Mouse (Mus musculus) CD4-positive helper T cell, adult 2 months (primary cell): Measurements from ENCODE around the gene Fancb.
A peak's percentile ranks its signal among the peaks of the same experiment; 100 is the strongest.

Source experiments
- DNase-seq: peaks from one replicate; pipeline ENCODE4 v3.0.0-alpha.2; 2012; ENCODE audit warnings: low read depth, missing footprints, low spot score

Fancb gene

DNA sequence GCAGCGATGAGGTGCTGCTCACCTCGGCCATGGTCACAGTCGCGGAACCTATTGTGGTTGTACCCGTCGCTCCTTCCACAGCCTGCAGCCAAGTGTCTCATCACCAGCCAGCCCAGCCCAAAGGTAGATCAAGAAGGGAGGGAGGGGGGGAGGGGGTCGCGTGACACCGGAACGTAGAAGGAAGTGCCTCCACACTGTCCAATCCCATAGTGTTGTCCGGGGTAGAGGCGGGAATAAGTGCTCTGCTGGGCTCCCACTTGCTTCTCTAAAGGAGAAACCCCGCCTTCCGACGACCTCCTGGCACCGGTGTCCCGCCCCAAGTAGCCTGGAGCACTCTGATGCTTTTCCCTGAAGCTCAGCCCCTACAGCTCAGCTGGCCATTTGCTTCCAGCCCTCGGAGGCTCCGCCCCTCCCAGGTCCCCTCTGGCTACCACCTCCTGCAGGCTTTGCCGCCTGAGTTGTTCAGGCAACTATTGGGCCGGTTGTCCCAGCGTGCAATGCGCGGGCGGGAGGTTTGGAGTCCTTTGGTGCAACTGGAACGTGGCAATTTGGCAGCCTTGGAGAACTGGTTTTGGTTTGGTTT, at the start of gene Fancb, which contains the start of gene Mospd2:
Gene Fancb, plus strand, starts transcription at position 400 of the 583 bp plus-strand sequence.
Gene Mospd2, minus strand, starts transcription at position 183 of the 583 bp plus-strand sequence.
- peak; percentile 91 for DNase-seq

DNA sequence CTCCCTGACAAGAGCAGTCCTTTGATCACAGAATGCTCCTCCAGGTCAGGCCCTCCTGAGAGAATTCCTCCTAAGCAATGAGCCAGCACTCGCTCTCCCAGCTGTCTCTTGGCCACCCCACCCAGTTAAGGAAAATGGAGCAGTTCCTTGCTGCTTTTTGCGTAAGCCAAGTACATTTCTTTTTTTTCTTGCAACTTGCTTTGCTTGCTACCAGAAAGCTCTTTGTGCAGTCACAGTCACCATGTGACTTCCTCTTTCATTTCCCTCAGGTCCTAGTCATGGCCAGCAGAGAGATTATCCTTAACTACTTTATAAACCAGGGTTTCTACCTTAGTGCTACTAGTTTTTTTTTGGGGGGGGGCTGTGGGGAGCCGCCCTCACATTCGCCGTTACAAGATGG, 38.9 kb upstream of the Fancb start:
- no peak for DNase-seq

DNA sequence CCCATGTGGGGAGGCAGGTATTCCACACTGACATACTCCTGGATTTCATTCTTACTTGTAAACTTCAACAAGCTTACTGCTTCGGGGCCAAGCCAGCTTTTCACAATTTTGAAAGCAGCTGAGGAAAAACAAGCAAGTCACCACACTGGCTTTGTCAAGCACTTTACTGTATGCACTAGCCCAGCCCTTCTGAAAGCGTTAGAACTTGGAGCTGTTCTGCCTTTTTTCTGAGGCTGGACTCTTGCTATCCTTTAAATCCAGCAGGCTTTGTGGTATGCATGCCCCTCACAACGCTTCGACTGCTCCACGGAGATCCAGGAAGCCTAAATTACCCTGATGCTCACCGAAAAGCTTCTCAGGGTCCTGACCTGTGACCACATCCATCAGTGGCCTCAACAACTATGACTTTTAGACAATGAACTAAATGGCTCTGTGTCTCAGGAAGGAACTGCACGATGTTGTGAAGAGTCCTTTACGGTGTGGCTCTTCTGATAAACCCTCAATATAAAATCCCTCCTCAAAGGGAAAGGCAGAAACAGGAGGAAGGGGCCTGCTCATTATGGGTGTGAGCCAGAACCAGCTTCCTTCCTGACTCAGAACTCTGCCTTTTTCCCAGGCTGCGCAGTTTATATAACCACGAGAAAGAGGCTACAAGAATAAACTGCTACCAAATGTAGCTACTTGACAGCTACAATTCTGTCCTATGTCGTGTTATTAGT, 28.4 kb upstream of the Fancb start:
- no peak for DNase-seq

DNA sequence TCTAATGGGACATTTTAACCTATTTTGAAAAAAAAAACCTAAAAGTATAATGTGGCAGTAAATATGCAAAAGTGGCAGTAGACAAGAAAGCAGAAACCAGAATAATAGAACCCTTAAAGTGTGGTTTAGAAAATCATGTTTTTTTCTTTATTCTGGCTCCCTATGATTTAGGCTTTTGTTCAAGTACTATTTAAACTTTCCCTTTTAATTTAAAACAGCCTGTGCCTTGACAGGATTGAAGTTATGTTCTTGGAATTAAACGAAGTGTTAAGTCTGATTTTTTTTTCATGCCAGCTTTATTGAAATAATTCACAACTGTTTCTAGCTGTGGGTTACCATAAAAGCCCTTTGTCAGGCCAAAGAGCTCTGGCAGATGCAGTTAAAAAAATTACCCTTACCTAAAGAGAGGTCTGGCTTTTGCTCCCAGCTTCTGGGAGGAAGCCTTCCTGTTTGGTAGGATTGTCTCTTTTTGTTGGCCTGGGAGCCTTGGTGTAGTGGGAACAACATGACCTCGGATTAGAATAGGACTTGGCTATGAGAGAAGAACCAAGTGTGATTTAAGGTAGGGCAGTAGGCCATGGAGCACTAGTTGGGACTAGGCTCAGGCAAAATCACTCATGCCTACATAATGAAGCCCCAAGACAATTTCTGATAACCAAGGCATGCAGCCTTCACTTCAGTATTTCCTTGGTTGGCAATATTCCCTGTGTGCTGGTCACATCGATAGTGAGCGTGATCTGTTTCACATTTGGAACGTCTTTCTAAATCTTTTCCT, 27.6 kb upstream of the Fancb start:
- no peak for DNase-seq

DNA sequence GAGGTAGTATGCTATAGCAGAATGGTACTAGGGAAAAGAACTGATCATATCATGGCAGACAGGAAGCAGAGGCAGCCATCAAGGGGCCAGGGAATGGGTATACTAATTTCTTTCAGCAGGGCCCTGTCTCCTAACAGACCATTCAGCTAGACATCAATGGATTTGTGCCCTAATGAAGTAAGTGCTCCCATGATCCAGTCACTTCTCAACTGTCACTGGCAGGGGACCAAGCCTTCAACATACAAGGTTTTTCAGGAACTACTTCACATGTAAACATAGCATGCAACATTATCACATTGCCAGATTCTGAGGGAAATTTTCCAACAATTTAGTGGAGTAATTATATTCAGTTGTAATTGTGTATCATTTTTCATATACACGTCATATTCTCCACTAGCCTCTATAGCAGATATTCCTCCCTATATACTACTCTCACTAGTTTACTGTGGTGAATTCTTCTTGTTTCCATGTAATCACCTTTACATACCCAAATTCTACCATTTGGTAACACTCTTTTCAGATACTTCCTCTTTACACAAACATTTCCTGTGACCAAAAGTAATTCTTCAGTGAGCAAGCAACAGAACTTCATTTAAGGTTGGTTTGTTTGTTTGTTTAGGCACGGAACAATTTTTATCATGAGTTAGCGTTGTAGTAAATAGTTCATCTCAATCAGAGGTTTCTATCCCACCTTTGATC, 14.5 kb upstream of the Fancb start:
- DNase-seq = no peak

DNA sequence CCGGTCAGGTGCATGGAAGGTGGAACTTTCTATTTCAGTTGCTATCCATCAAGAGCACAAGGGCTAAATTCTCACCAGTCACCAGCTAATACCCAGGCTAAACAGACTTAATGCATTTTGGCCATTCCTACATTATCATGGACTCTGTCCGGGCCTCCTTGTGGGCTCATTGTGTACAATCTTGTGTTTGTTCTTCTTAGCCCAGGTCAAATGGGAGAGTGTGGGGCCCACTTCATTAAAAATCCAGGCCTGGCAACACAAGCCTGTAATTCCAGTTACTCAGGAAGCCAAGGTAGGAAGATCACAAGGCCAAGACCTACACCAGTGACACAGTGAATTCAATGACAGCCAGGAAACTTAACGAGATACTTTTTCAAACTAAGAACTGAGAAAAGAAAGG, 9.2 kb upstream of the Fancb start:
- DNase-seq = no peak

DNA sequence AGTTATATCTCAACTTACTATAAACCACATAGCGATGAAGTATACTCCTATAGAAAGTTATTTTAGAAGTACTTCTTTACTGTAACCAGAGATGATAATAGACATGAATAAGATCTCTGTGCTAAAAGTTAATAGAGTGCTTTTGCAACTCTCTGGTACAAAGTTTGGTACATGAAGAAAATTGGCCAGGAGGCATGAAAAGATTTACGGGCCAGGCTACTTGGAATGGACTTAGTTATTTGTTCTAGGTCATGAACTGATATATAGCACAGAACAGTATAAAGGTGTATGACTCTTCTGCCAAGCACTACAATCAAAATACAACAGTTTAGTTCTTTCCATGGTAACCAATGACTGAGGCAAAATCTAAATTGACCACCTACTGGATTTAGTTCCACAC, 1.5 kb upstream of the Fancb start:
- no peak for DNase-seq

DNA sequence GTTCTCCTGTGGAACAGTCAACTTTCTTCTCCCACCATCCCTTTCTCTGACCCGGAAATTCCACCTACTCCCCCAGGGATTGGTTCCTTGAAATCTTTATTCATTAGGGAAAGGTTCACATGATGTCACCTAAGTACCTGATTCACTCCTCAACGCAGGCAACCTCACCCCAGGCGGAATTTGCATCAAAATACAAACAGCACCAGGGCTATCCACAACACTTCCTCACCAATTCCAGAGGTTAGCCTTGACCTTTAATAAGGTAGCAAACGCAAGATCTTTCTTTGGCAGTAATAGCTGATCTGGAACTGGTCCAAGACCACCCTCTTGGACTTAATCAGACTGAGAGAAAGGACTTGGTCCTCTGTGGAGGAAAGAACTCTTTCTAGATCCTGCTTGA, 22.7 kb downstream of the Fancb start:
- no peak for DNase-seq

DNA sequence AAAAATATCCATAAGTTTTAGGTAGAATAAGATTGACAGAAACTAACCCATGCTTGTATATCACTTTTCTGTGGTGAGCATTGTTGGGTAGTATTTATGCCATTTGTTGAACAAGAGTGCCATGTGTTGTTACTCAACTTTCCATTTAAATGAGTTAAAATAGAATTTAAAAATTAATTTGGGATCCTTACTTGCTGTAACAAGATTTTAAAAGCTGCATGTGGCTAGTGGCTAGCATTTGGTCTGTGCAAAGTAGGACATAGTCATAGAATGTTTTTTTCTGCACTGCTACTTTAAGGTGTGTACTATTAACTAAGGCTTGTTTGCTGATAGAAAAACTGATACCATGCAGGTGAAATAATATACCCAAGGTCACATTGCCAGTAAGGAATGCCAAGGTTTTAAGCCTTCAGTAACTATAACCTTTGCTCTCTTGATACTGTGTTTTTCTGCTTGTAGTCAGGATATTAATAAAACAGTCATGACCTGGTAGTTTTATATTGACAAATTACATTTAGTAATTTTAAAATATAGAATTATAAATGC, 24.5 kb downstream of the Fancb start, which contains the start of gene Gm17604:
Gene Gm17604, minus strand, starts transcription at position 51 of the 546 bp plus-strand sequence.
- DNase-seq = no peak
